Mouse (Mus musculus): ENCODE results near the gene Rapgef2.

The Rapgef2 gene

DNA sequence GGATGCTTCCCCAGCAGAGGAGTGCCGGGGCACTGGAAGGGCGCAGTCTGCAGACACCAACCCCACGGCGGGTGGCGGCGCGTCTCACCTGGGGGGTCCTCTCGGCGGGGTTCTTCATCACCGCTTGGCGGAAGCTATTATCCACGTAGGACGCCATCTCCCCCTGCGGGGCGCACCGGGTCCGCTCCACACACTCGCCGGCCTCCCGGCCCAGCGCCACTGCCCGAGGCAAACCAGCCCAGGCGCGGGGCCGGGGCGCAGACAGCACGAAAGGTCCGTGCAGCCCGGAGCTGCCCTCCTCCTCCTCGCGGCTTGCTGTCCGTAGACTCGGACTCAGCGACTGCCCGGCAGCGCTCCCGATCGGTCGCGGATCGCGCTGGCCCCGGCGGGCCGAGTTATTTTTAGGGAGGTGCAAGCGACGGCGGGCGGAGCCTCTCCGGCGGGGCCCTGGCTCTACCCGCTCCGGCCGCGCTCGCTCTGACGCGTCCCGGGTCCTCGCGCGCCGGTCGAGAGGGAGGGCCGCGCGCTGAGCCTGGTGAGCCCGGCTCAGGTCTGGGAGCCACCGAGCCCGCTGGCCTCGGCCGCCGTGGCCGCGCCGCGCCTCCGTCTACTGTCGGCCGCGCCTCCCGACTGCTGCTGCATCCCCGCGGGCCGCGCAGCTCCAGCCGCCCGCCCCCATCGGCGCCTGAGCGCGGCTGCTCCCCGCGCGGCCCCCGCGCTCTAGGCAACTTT lies at the start of gene Rapgef2:
TSS of gene Rapgef2 (minus strand) at position 142 of the 732 bp plus-strand sequence.
- peak; percentile 69 for DNase-seq (ENCODE audit: low read depth, low spot score)

DNA sequence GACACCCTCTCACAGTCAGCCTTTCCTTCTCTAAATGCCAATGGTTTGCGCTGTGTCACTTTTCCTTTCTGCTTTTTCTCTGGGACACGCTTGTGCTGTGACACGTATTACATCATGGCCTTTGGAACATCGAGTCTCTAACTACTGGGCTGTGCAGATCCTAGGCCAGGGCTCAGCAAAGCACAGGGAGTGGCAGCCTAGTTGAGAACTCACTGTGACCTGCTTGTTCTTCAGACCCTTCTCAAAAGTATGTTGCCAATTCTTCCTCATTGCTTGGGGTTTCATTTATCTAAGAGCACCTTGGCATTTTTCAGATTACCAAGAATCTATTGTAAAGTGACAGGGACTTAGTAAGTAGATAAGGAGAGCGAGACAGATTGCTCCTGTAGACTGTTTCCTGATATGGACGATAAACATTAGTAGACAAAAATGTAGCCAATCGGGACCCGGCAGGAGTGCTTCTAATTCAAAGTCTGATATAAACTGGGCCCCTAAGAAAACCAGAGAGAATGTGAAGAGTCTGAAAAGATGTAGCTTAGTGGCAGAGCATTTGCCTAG lies 47.4 kb upstream of the Rapgef2 start:
- no peak for DNase-seq (ENCODE audit: low read depth, low spot score)

DNA sequence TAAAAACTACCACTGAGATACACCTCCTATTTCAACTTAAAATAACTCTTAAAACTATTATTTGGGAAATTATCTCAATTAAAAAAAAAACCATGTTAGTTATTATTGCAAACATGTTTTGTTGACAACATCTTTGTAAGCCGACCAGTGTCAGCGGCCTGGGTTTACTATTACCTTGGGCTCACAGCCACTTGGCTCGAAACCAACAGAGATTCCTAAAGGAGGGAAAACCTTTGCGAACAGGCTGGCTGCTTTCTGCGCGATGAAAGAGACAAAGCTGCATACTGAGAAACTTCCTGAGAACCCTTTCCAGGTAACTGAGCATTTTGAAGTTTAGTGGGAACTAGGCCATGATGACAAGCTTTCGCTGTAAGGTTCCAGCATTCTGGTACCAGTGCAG lies 46.7 kb upstream of the Rapgef2 start:
- DNase-seq (ENCODE audit: low read depth, low spot score) = no peak

DNA sequence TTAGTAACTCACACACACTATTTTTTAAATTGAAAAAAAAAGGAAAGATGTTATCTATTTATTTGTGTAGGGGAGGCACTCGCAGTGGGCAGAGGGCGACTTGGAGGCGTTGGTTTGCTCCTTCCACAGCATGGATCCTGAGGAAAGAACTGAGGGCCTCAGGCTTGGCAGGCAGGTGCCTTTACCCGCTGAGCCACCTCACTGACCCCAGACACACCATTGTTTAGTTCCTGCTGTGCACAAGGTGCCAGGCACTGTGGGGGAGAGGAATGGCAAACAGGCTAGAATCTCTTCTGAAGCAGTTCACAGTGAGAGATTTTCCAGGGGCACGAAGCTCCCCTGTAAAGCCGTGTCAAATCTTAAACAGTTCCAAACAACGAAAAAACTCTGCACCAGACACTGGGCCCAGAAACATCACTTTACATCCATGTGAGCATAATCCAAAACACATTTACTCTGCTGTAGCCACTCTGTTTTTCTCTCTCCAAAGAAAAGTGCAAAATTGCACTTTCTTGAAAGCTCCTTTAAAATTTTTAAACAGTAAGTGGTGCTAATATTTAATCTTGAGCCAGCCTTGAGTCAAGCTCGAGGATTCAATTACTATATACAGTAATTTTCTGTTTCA lies 43.5 kb upstream of the Rapgef2 start:
- DNase-seq (ENCODE audit: low read depth, low spot score) = no peak

DNA sequence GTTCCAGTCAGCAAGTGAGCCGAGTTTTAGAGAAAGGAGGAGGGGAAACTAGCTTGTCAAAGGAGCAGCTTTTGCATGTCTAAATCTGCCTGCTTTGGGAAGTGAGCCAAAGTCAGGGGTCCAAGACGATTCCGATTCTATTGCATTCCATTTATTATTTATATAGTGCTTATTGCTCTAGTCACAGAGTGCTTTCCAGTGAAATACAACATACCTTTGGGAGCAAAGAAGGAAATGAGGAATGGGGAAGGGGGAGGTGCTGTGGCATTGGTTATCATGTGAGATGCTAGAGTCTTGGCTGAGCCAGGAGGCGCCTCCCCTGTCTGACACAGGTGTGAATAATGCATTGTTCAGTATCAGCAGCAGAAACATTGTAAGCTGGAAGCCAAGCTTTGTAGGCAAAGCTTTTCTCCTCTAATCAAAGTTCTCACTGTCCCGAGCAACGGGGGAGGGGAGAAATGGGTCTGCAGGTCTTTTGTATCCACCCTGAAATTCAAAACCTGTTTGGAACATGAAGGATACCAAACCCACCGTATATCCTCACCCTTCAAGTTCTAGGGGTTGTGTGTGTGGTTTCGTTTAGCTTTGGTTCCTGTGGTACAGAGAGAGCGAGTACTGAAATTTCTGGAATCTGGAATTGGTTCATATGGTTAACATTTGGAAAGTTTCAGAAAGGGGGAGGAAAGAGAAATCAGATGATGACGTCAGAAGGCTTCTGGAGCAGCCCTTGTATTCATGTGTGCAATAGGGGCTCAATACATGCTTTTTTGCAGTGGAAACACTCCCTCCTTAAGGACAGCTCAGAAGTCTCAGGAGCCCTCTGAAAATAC lies 38.6 kb upstream of the Rapgef2 start:
- no peak for DNase-seq (ENCODE audit: low read depth, low spot score)

DNA sequence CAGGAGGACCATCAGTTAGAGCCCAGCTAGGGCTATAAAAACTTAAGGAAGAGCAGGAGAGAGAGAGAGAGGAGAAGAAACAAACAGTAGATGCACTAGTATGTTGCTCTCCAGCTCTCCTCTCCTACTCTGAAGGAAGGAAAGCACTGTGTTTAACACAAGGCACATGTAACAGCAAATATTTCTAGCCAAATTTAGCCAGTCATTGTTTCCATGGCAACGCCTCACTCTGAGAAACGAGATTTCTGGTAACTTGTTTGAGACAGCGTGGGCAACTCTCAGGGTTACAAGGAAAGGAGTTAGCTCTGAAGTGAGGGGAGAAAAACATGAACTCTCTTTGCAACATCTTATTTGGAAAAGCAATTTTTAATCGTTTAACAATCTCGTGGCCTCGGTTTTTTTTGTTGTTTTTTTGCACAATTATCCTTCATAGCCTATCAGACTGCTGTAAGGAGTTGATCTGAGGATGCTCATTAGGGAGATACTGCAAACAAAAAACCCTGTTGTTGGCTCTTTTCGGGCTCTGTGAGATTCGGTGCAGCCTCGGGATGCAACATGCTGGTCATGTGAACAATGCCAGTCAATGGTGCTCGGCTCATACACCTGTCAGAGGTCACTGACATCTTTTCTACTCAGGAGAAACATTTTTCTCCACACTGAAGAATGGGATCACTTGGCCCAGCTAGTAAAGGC lies 27.8 kb upstream of the Rapgef2 start:
- no peak for DNase-seq (ENCODE audit: low read depth, low spot score)

DNA sequence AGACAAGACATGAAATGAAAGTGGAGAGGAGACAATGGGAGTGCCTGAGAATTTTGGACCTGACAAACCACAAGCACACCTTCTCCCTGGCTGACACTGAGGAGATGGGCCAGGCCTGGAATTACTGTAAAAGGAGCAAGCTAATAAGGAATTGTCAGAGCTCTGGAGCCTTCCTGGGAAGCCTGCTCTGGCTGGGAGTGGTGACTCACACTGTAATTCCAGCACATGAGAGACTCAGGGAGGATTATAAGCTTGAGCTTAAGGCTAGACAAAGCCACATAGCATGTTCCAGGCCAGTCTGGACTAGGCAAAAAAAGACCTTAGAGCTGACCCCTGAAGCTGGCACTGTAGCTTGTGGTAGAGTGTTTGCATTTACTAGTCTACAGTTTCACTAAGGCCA lies 25.6 kb upstream of the Rapgef2 start:
- DNase-seq (ENCODE audit: low read depth, low spot score) = no peak

DNA sequence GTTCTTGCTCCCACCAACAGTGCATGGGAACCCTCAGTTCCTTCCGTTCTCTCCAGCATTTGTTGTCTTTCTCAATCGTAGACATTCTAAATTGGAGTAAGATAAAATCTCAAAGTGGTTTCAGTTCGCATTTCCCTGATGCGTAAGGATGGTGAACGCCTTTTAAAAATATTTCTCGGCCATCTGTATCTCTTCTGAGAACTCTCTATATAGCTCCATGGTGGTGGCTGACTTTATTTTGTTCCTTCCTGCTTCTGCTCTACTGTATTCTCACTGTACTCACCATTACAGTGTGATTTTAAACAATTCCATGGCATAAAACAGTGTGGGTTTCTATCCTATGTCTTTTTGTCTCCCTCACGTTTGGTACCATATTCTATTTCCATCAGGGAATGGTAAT lies 23.9 kb upstream of the Rapgef2 start:
- DNase-seq (ENCODE audit: low read depth, low spot score) = no peak

DNA sequence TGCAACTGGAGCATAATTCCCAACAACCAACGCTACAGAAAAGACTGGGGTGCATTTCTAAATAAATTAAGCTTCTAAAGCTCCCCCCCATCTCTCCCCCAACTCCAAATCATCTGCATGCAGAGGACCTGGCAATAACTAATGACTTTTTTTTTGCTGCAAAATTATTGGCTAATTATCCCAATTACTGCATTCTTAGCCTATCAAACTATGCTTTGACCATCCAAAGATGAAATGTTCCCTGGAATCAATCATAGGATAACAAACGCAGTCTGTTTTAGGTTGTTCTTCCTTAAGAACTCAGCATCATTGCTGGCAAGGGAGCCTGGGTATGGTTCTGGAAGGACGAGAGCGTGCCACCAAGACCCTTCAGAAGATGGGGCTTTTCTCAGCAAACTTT lies 22.3 kb upstream of the Rapgef2 start:
- DNase-seq (ENCODE audit: low read depth, low spot score) = no peak

DNA sequence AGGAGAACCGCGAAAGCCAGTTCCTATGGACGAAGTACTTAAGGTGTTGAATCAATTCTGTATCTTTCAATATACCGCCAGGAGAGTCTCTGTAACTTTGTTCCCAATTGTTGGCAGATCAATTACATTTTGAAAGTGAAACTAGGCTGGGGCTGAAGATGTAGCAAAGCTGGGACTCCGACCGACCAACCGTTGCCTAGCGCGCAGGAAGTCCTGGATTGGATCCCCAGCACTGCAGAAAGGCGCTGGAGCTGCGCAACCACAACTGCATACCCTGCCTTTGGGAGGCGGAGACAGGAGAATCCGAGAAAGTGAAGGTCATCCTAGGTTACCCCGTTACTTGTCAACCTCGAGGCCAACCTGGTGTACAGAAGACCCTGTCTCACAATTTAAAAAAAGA lies 13.1 kb upstream of the Rapgef2 start:
- DNase-seq (ENCODE audit: low read depth, low spot score) = peak; percentile 13

DNA sequence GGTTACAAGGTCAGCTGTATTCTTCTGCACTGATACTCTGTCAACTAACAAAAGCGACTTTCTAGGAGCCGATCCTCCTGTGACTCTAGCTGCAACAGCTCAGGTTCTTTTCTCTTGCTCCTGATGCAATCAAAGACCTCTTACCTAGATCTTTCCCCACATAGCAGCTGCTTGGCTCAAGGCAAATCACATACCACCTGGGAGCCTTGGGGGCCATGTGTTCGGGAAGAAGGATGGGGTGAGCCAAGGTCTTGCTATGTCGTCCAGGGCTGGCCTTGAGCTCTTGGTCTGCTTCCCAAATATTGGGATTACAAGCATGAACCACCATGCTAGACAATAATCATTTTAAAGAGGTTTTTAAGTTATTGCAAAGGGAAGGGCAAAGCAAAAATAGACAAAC lies 11.0 kb upstream of the Rapgef2 start:
- DNase-seq (ENCODE audit: low read depth, low spot score) = no peak

DNA sequence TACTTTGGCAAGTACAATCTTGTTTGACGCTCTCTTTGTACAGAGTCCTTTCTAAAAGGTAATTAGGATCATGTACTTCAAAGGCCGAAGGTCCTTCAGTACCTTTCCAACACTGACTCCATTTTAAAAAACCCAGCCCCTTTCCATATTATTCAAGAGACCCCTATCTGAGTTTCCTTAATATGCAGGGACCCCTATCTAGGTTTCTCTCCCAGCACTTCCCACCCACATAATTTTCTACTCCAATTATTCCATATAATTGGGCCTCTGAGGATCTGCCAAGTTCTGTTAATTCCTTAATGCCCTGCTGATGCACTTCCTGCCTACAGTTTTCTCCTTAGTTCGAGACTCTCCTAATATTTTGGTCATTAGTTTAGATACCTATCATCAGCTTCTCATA lies 10.3 kb upstream of the Rapgef2 start:
- DNase-seq (ENCODE audit: low read depth, low spot score) = no peak

DNA sequence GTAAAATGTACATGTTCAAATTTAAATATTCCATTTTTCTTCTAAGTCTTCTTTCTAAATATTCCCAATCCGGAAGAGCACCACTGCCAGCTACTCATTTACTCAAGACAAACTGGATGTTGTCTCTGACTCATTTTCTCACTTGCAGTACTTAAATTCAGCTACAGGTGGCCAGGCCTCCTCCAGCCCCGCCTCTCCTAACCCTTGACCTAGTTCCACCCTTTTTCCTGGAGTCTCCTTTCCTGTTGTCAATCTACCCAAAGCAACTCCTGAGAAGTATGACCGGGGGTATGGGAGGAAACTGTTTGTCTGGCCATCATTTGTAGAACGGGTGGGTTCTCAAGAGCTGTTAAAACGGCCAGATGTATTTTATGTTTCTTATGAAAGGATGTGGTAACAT lies 9.7 kb upstream of the Rapgef2 start:
- no peak for DNase-seq (ENCODE audit: low read depth, low spot score)

DNA sequence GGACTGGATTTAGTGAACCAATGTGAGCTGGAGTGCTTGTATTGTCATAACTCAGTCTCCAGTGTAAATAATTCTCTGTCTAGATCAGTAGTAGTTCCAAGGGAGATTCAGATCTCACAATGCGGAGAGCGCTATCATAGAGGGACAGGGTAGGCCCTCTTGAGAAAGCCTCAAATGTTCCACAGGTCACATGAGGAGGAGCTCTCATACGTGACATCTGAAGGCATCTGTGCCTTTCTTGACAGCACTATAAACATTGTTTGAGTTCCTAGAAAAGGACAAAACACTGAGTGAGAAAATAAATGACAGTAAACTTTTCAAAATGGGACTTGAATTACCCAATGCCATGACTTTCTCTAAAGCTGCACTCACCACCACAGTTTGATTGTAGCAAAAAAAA lies 8.4 kb upstream of the Rapgef2 start:
- no peak for DNase-seq (ENCODE audit: low read depth, low spot score)

DNA sequence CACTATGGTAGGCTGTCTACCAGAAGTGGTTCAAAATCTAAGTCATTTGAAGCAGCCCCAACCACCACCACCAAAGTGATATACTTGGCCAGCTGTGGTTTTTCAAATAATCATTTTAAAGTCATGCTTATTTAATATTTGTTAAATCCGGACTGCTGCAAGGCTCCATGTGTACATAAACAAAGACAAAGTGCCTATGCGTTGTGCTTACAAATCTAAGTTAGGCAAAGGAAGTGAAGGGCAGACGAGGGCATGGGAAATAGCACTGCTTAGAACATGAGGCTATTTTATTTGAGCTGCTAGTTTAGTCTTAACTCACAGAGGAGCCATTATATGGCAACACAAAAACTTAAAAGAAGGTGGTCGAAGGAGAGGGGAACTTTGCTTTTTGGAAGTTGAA lies 6.7 kb upstream of the Rapgef2 start:
- no peak for DNase-seq (ENCODE audit: low read depth, low spot score)

DNA sequence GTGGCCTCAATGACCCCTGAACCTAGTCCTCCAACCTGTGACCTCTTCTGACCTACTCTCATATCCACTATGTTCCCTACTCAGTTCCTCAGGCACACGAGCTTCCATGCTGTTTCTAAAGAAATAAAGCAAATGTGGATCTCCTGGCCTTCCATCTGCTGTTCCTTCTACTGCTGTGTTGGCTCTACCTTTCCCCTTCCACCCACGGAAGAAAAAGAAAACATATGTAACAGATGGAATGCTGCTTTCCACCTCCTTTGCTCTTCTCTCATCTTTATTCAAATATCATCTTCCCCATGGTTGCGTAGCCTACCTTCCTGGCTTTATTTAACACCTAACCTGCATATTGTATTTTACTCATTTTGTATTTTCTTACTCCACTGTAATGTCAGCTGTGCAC lies 2.7 kb upstream of the Rapgef2 start:
- no peak for DNase-seq (ENCODE audit: low read depth, low spot score)

DNA sequence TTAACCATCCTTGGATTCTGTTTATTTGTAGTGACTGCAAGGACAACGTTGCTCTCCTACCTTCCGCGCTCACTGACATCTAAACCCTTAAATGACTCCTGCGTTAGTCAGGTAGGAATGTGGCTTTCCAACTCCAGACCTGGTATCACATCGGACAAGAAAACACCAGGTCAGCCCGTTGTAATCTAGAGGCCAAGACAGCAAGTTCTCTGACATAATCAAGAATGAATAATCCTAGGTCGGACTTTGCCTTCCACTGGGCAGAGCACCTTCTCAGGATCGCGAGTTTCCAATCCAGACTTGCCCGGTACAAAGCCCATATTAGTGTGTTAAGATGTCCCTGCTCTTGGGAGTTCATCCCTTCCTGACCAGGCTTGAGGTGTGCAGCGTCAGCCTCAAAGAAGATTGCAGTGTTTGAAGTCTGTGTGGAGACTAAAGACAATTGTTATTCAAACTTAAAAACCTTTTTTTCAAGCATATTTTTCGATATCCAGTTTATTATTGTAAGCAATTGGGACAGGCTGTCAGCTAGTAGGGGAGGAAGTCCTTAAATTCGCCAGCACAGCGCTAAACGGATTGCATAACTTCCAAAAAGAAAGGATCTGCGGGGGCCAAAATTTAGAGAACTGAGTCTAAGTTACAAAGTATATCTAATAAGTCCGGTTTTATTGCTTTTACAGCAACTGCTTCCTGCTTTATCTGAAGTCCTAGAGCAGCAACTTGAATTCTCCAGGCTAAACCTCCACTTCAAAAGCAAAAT lies 1.6 kb upstream of the Rapgef2 start:
- no peak for DNase-seq (ENCODE audit: low read depth, low spot score)

DNA sequence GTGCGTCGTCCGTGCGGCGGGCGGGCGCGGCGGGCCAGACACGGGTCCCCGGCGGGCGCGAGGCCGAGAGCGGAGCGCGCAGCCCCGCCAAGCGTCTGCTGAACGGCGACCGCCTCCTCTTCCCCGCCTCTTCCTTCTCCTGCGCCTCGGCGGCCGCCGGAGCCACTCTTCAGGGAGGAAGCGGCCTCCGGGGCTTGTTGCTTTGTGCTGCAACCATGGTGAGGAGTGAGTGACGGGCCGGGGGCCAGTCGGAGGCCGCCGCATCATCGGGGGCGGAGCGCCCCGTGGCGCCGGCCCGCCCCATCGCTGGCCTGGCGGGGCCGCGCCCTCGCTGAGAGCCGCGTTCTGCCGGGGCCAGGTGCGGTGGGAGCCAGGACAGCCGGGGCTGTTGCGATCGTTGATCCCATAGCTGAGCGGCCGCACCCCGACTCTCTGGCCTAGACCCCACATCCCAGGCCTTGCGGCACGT lies 825 bp upstream of the Rapgef2 start:
- DNase-seq (ENCODE audit: low read depth, low spot score) = peak; percentile 89

DNA sequence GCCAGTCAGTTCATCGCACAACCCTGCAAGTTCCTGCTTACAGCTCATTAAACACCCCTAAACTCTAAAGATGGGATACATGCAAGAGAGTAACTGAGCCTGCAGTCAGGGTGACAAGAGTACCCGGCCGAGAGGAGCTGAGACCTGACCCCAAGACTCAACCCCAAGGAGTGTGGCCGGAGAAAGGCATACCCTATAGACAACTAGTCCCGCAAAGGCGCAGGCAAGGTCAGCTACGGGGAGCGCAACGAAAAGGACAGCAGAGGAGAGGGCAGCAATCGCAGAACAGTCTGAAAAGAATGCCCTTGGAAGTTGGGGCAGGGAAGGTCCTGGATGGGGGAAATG lies 314 bp downstream of the Rapgef2 start:
- no peak for DNase-seq (ENCODE audit: low read depth, low spot score)

DNA sequence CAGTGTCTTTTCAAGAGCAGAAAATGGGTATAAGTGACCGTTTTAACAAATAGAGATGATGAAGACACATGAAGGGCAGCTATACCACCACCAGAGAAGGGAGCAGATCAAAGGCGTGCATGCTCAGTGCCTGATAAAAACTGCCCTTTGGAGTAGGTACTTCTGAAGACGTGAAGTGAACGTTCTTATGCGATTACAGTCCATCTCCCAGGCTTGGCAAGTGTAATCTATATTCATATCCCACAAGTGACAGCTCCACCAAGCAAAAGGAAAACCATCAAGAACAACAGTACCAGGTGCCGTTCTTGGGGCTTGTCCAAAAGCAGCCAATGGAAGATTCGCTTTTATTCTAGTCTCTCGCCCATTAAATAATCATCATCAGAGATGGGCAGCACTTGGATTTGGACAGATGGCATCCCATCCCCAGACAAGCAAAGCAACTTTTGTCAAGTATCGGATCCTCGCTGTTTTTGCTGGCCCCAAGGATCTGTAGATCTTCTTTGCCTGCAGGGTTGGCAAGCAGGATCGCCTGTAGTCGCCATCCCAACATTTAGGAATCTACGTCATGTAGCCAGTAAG lies 1.1 kb downstream of the Rapgef2 start:
- DNase-seq (ENCODE audit: low read depth, low spot score) = no peak

DNA sequence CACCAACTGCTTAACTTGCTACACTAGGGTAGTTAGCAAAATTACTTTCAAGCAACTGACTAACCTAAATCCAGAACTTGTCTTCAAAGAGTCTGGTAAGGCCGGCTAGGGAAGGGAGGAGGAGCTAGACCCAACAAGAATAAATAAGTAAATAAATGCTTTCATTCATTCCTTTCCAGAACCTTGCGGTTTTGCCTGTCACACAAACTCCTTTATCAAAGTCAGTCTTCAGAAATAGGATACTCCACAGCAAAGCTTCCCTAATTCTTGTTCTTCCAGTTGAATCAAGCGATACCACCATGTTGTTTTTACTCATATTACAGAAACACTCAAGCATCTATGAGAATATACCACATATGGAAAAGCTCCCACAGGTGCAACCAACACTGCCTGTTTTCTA lies 2.3 kb downstream of the Rapgef2 start:
- DNase-seq (ENCODE audit: low read depth, low spot score) = no peak

Data from skeletal muscle tissue, adult 2 months (tissue).